Mouse (Mus musculus) heart, adult 18-20 months (tissue): ENCODE data around the gene Bex6. TPM values are rescaled to one million over a fixed set of nuclear protein-coding genes. Genes with fewer than 3 reads are reported as not detected.

Source experiments
- DNase-seq, 2 experiments: peaks; one replicate each; pipeline ENCODE4 v3.0.0; 2021 to 2022; ENCODE audit warnings: mixed read lengths in 1 of 2
- long read RNA-seq, 2 experiments: library from polyadenylated mRNA; stranded (forward); transcript quantifications; one replicate each; pipeline ENCODE4 v2.0.0; 2021
- total RNA-seq, 2 experiments: library from RNA; stranded (reverse); gene quantifications; 2 replicates each; pipeline ENCODE4 v1.2.3; 2021

Bex6 gene
- total RNA-seq: not detected
- long read RNA-seq, experiment 1: 0 reads
- long read RNA-seq, experiment 2: 0 reads

DNA sequence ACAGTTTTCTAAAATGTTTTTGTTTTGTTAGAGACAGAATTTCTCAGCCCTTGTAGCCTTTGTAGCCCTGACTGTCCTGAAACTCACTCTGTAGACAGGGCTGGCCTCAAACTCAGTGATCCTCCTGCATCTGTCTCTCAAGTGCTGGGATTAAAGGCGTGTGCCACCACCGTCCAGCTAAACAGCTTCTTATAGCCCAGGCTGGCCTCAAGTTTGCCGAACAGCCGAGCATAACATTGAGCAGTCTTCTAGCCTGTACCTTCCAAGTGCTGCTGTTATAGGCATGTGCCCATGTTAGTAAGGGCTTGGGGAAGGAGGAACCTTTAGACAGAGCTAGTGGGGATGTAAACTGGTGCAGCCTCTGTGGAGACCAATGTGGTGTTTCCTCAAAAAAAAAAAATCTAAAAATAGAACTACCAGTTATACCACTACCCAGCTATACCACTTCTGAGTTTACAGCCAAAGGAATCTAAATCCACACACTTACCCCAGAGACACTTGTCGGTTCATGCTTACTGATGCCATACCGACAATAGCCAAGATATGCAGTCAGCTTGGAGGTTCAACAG lies at the start of gene Bex6:
Gene Bex6, plus strand, starts transcription at position 491 of the 569 bp plus-strand sequence.
- no peak for DNase-seq

DNA sequence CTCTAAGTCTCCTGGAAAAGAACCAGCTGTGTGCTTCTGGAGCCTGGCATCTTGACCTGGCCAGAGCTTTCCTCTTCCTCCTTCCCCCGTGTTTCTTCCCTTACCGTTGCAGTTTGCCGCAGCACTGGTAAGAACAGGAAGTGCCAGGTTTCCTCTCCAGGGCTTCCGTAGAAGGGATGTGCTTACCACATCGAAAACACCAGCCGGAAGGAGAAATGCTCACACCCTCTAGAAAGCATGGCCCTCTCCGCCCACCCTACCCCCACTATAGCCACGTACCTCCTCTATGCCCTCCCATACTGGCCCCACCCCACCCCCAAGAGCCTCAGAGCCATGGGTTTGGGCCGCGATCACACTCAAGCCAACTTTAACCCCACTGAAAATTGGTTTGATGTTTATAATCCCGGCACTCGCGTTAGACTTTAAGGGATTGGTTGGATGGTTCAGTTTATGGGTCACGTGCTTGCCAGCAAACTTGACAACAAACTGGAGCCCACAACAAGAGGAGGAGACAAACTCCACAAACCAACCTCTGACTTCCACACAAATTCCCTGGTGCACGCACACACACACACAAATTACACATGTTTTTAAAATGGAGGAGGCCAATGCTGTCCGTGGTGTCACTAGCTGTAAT lies 49.3 kb upstream of the Bex6 start:
- DNase-seq: peak; percentile 61 to 82

DNA sequence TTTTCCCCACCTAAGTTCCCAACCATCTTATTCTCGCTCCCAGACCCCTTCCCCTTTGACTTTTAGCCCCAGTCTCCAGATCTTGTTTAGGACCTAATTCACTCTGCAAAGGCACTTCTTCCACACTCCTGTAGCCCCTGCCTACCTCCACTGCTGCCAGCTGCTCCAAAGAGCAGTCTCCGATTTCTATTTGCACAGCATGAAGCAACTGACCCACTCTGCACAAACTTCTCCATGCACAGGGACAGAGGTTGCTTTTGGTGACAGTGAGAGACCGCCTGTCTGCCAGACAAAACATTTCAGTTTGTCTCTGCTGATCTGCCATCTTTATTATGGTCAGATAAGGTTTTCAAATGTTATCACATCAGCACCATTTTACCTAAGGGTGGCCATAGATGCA lies 46.5 kb upstream of the Bex6 start:
- no peak for DNase-seq

DNA sequence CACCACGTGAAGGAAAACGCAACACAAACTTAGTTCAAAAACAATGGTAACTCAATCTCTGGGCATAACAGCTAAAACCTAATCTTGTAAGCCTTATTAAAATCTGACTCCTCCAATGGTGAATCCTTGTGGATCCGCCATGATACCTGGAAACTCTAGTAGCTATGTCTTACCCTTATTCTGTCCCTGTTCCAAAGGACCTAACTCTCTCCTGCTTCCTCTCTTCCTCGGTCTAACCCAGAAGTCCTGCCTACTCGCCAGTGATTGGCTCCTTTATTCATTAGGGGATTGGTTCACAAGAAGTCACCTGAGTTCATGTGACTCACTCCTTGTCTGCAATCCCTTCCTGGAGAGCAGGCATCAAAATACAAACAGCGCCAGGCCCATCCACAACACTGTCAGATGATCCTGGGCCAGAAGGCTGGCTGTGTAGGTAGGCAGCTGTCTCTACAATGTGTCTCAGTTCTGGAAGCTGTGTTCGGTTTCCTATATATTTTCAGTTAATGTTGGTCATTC lies 43.7 kb upstream of the Bex6 start:
- no peak for DNase-seq

DNA sequence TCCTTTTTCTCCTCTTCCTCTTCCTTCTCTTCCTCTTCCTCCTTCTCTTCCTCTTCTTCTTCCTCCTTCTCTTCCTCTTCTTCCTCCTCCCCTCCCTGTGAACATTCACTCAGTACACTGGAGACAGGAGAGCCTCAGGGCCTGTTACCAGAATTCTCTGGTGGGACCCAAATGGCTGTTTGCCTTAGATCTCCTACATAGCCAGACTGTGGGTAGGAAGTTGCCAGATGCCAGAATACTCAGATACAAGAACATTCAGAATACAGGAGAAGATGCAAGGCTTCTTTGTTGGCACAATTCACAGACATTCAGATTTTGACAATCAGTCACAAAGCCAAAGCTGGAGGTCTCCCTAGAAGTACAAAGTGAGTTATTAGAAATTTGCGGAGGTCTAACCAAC lies 40.7 kb upstream of the Bex6 start:
- DNase-seq: no peak

DNA sequence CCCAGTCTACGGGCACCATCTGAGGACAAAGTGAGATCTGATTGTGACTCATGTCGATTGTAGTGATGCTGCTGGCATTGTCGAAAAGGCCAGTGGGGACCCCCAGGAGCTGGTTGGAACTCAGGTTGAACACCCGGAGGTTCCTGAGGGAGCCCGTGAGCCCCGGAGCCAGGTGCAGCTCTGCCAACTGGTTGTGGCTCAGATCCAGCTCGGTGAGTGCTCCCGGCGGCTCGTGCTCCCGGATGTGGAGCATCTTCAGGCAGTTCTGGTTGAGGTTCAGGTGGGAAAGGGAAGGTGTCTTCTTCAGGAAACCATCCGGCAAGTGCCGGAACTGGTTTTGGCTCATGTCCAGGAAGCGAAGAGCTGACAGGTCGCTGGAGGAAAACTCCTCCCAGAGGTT lies 35.9 kb upstream of the Bex6 start:
- DNase-seq: no peak

DNA sequence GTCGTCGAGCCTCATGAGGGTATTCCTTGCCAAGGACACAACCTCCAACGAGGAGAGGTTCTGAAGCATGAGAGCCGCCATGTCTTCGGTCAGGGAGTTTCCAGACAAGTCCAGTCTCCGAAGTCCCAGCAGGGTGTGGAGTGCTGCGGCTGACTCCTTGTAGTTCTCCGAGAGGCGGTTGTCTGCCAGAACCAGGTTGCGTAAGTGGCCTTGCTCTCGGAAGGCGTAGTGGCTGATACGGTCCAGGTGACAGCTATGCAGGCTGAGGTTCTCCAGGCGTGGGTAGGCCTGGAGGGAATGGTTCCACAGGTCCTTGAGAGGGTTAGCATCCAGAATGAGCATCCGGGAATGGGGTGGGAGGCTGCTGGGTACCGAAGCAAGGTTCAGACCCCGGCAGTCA lies 35.0 kb upstream of the Bex6 start:
- no peak for DNase-seq

DNA sequence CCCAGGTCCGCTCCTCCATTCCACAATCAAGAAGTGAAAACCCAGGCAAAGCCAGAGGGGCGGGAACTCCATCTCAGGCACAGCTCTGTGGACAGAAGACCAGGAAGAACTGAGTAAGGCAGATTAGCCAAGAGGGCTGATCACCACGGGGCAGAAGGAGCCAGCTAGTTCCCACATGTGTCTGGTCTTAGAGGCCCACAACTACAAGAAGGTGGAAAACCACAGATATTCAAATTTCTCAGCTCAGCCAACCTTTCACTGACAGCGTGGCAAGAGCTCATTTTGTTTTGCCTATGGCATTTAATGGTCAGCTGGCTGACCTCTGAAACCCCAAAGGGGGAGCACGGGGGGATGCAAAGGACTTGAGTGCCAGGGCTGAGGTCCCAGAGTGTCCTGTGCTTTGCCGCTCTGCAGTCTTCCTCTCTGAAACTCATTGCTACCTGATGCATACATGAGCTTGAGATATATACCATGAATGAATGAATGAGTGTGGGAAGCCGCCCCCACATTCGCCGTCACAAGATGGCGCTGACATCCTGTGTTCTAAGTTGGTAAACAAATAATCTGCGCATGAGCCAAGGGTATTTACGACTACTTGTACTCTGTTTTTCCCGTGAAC lies 31.9 kb upstream of the Bex6 start:
- no peak for DNase-seq

DNA sequence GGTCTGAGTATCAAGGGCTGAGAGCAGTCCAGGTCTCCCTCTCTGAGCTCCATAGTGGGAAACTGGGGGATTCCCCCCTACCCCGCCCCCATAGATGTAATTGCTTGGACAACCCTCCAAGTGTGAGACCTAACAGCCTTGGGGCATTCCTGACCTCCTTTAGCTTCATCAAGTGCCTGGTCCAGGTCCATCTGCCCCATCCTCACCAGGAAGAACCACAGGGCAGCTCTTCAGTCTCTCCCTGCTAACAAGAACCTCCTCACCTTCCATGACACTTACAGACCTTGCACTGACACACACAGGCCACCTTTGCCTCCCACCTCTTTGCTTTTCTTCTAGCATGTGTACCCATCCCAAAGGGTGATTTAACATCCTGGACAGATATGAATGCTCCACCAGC lies 25.6 kb upstream of the Bex6 start:
- no peak for DNase-seq

DNA sequence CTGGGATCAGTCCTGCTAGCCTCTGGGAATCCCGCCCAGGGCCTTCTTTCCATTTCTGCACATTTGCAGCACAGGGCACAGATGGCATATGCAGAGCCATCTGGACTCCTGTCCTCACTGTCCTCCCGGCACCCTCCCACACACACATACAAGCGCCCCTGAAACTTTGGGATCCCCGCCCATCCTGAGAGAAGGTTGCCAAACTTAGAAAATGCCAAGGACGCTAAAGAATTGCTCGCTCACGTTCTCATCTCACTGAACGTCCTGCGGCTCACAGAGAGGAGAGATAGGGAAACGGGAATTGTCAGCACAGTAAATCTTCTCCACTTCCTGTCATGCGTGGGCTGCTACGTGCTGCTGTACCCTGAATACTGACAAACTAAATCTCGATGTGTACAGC lies 25.2 kb upstream of the Bex6 start:
- no peak for DNase-seq

DNA sequence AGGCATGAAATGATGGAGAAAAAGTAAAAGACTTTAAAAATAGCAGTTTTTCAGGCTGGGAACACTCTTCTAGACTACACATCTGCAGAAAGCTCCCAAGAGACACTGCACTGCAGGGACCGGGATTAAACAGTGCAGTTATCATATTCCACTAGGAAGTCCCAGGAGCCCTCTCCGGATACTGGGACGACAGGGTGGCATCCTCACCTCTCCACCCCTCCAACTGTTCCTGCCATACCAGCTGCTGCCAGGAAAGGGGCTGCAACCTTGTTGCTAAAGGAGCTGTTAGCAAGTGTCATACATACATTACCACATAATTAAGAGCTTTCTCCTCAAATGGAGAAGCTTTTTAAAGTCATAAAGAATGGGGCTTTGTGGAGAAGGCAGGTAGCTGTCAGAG lies 22.9 kb upstream of the Bex6 start:
- no peak for DNase-seq

DNA sequence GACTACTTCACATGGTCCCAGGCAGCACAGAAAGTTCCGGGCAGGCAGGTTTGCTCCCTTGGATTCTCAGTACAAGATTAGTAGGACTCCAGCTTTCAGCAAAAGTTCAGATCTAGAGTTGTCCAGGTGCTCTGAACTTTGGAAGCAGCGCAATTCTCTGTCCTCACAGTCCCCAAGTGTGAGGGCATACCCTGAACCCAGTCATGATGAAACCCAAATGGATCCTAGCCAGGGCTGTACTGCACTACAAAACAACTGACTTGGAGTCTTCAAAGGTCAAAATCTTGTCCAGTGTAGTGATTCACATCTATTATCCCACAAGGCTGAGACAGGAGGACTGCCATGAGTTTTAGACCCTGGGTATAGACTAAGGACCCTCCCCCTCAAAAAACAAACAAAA lies 22.3 kb upstream of the Bex6 start:
- DNase-seq: no peak

DNA sequence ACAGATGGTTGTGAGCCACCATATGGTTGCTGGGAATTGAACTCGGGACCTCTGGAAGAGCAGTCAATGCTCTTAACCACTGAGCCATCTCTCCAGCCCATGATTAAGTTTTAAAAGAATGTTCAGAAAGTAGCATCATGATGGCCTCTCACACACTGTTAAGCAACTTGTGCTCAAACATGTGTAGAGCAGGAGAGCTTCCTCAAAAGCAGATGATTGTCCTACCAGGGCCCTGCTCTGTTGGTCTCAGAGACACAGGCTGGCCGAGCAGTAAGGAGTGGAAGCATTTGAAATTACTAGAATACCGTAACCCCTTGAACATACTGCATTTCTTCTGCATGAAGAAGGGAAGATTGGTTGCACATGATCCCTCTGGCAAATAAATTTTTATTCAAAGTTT lies 20.7 kb upstream of the Bex6 start:
- DNase-seq: no peak

DNA sequence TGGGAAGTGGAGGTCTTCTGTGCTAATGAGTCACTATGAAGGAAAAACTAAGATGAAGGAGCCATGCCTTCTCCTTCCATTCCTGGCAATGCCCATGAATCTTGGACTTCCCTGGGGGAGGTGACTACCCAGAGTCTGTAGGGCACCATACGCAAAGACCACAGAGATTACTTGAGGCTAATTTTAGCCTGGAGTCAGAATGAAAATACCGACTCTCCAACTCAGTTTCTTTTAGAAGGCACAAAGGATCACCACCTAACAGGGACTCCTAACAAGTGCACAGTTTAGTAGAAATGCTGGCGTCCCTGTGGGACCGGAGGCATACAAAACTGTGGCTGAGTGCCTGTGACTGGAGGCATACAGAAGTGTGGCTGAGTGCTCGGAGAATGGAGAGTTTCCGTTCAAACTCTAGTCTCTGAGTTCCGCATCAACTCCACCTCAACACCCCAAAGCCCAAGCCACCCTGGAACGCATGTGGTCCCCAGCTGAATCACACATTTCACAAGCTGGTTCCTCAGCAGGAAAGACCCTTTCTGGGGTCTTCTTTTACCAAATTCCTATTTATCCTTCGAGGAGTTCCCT lies 18.8 kb upstream of the Bex6 start:
- no peak for DNase-seq

DNA sequence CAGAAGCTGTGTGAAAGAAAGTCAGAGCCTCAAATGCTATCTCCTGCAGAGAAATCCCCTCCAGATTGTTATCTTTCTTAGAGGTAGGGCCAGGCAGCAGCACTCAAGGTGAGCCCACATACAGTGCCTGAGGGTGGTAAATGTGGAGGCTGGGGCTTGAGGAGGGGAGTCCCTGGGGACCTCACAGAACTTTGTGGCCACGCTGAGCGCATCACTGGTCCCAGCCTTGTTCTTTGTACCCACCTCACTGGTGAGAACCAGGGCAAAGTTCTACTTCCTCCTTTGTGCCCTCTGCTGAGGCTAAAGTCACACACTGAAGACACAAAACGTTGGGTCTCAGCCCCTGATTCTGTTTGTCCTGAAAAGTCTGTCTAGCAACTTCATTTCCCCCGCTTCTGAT lies 16.2 kb upstream of the Bex6 start:
- peak in 1 of 2 experiments; percentile 62 for DNase-seq

DNA sequence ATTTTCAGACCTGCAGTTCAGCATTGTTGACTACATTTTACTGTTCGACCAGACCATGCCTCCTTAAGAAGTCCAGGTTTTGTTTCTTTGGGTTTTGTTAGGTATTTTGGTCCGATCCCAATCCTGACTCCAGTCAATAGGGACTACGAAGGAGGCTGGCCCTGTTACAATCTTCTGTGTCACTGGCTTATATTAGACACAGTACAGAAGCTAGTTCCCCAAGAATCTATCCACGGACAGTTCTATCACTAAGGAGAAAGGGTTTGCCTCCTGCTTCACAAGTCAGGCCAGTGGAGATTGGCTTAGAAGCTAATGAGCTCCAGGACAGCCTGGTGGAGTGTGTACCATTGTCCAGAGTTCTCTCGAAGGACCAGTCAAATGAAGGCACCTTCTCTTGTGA lies 15.7 kb upstream of the Bex6 start:
- no peak for DNase-seq

DNA sequence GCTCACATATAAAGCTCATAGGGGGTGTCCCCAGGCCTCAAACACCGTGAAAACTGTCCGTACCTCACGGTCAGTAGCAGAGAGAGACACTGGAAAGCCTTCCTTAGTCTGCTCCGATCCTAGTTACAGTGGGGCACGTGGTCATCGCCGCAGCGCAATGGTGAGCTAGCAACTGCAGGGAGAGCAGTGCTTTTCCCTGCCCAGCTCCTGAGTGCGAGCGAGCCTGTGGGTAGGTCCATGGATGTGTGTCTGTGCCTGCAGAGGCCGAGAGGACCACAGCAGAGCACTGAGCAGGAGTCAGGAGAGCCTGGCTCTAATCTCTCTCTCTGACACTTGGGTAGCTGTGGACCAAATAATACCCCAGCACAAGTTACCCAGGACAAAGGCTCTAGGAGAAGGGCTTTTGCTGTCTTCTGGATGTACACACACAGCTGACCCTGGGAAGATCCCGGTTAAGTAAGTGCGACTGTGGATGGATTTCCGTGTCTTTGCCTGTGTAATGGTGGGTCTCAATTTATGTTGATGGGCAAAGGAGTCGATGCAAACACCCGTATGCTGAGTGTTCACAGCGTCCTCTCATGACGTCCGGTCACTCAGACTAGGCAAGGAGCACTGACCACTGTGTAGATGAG lies 15.1 kb upstream of the Bex6 start:
- DNase-seq: peak in 1 of 2 experiments; percentile 34

DNA sequence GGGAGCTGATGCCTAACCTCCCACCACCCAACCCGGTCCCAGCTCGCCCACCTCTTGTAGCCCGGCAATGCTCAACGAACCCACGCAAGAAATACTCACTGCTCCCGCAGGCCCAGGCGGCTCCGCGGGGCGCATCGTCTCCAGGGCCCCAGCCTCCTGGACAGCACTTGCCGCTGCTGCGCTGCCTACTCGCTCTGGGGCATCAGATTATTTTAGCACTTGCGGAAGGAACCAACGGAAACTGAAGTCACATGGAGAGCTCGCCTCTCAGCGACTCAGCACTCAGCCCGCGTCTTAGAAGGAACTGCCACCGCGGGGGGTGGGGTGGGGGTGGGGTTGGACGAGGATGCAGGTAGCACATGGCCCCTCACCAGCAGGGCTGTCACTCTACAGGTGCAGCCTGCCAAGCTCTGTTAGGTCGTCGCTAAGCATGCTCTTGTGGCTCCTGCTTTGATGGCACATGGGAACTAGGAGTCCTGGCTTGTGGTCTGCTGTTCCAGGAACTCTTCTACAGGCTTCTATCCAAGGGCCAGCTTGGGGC lies 14.3 kb upstream of the Bex6 start, which contains the start of gene Nrros:
Gene Nrros, minus strand, starts transcription at position 314 of the 541 bp plus-strand sequence.
- peak; percentile 62 to 87 for DNase-seq

DNA sequence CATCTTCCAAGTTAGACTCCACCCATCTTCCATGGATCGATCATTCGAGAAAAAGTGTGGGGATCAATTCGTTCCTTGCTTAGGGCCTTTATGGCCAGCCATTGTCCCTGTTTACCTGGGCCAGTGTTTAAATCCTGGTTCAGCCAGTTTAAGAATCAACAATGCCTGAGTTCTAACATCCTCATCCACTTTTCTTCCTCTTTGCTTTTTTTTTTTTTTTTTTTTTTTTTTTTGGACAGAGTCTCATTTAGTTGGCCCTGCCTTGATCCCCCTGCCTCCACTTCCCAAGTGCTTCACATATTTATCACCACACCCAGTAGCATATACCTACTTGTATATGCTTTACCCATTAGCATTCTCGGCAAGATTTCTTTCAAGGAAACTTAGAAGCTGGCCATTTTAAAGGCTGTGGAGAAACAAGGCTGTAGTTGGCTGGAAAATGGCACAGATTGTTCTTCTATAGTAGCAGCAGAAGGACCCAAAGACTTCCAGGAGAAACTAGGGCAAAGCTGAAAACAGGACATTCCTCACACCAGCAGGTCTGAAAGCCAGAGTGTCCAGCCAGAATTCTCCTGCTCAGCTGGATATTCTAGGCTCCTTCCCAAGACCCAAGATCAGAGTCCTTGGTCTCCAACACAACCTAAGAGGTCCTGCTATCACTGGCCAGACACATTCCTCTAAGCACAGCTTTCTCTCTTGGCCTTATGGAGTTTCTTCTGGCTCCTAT lies 11.6 kb upstream of the Bex6 start:
- DNase-seq: no peak

DNA sequence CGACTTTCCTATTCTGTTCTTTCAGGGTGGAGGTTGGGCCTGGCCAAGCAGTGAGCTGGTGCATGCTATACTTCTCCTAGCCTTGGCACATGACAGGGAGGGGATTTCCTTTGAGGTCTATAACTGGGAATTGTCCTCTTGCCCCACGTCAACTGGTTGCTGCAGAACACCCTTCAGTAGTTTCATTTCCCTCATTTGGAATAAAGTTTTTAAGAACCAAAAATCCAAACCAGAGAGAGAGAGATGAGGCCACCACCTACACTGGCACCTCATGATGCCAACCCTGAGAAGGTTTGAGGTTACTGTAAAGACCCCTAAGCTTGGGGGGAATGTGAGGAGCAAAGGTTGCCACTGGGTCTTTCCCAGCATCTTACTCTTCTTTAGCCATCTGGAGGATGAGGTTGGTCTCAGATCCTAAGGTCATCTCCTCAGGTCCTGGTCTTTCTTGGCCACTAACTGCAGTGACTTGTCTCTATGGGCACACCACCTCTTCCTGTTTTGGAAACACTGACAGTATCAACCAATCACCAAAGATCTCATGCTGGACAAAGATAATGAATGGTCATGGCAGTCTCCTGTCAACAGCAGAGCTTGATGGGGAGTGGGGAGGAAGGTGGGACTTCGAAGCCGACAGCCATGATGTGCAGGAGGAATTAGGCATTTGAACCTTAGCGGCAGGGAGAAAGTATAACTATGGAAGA lies 8.4 kb upstream of the Bex6 start:
- DNase-seq: peak; percentile 26 to 74

DNA sequence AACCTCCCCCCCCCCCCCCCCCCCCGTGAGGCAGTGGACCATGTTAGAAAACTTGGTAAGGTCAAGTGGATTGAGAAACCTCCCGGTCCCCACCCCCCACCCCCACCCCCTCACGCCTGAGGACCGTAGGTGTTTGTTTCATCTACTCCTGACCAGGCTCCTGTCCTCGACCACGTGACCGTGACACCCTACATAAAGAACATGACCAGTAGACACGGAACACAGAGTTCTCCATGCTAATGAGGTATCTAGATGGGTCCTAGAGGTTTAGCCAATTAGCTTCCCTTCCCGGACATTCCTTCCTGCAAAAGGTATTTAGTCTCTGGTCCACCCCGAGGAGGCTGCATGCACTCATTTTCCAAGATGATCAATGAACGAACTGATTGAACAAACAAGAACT lies 6.2 kb upstream of the Bex6 start:
- DNase-seq: no peak
